Mouse (Mus musculus) WW6 (cell line): ENCODE results near the gene Olfr544.
"Not testable (repeated sequence)": the region's sequence is repeated elsewhere in the genome, so short reads cannot be mapped to it uniquely, and the experiment has no call there.

Experiments used
- DNase-seq: peaks from one replicate; pipeline ENCODE4 v3.0.0-alpha.2; 2013; ENCODE audit warnings: low read depth, low spot score

Olfr544 gene

GRCm38 (mm10) chr7:102488161-102488560, at the start of gene Olfr544:
Gene Olfr544 (minus strand): TSS chr7:102488313.
- DNase-seq = no peak

GRCm38 (mm10) chr7:102534449-102534848, 46.3 kb upstream of the Olfr544 start, which contains the start of gene Olfr547:
Gene Olfr547 (plus strand): TSS chr7:102534749.
- no peak for DNase-seq

- no peak for DNase-seq
Observed at GRCm38 (mm10) chr7:102529052-102529451, 40.9 kb upstream of the Olfr544 start.

GRCm38 (mm10) chr7:102517051-102517335, 28.9 kb upstream of the Olfr544 start:
- DNase-seq = no peak

- no peak for DNase-seq
Observed at GRCm38 (mm10) chr7:102516261-102517050, 28.3 kb upstream of the Olfr544 start.

- no peak for DNase-seq
Observed at GRCm38 (mm10) chr7:102514144-102514543, 26.0 kb upstream of the Olfr544 start.

- peak; percentile 57 for DNase-seq
Observed at GRCm38 (mm10) chr7:102512814-102513435, 24.8 kb upstream of the Olfr544 start.

- no peak for DNase-seq
Observed at GRCm38 (mm10) chr7:102511927-102512326, 23.8 kb upstream of the Olfr544 start.

GRCm38 (mm10) chr7:102509726-102510125, 21.6 kb upstream of the Olfr544 start:
- DNase-seq = no peak

GRCm38 (mm10) chr7:102508666-102509065, 20.6 kb upstream of the Olfr544 start:
- no peak for DNase-seq

- DNase-seq = no peak
Observed at GRCm38 (mm10) chr7:102508066-102508465, 20.0 kb upstream of the Olfr544 start.

- peak; percentile 60 for DNase-seq
Observed at GRCm38 (mm10) chr7:102506848-102507247, 18.7 kb upstream of the Olfr544 start.

GRCm38 (mm10) chr7:102501986-102502385, 13.9 kb upstream of the Olfr544 start:
- DNase-seq = no peak

- no peak for DNase-seq
Observed at GRCm38 (mm10) chr7:102499473-102499872, 11.4 kb upstream of the Olfr544 start, which contains the start of gene Olfr545. Gene Olfr545 (minus strand): TSS chr7:102499573.

GRCm38 (mm10) chr7:102494416-102494815, 6.3 kb upstream of the Olfr544 start:
- not testable (repeated sequence) for DNase-seq

- DNase-seq = no peak
Observed at GRCm38 (mm10) chr7:102486105-102486504, 2.0 kb downstream of the Olfr544 start.

GRCm38 (mm10) chr7:102484766-102485165, 3.3 kb downstream of the Olfr544 start:
- not testable (repeated sequence) for DNase-seq

- DNase-seq = no peak
Observed at GRCm38 (mm10) chr7:102483665-102484064, 4.4 kb downstream of the Olfr544 start.

GRCm38 (mm10) chr7:102481579-102481978, 6.5 kb downstream of the Olfr544 start, which contains the start of gene Olfr543:
Gene Olfr543 (minus strand): TSS chr7:102481679.
- no peak for DNase-seq

GRCm38 (mm10) chr7:102480821-102481220, 7.3 kb downstream of the Olfr544 start:
- no peak for DNase-seq

- no peak for DNase-seq
Observed at GRCm38 (mm10) chr7:102479368-102480078, 8.6 kb downstream of the Olfr544 start.

- DNase-seq = no peak
Observed at GRCm38 (mm10) chr7:102478926-102479325, 9.2 kb downstream of the Olfr544 start.
